Mouse (Mus musculus): ENCODE measurements around the gene Sp1. TPM values are rescaled to one million over a fixed set of nuclear protein-coding genes. Genes with fewer than 3 reads are reported as not detected.

The Sp1 gene
- total RNA-seq (2023), result 134 TPM

DNA sequence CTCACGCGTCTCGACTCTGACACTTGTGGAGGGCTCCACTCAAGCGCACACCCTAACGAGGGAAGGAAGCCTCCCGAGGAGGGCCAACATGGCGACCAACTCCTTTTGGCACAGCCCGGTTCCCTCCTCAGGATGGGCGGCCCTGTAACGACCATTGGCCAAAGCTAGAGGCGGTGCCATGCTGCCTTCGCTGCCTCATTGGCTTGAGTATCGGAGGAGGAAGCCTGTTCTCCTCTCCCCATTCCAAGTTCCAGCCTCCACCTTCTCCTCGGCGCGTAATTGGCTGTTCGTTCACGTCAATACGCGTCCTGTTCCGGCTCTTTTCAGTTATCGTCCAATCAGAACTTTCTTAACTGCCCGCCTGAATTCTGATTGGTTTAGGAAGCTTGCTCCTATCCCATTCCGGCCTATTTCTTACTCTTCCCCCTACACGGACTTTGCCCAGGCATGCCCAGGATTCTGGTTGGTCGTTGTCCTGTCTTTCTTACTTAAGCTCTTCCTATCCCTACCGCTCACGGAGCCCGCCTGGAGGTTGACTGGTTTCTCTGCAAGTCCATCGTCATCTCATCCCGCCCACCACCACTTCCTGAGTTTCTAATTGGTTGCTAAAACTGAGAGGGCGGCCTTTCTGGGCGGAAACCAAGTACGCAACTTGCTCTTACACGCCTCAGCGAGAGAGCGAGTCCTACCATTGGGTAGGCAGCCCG, at the start of gene Sp1:
Gene Sp1, plus strand, starts transcription at position 655 of the 707 bp plus-strand sequence.

GRCm38 (mm10) chr15:102366733-102367344, 39.1 kb upstream of the Sp1 start, which contains the start of gene Sp7:
Gene Sp7 (minus strand): TSS chr15:102367182.

GRCm38 (mm10) chr15:102445146-102445545, 39.2 kb downstream of the Sp1 start, which contains the start of gene Amhr2:
Gene Amhr2 (plus strand): TSS chr15:102445367.

GRCm38 (mm10) chr15:102458904-102459317, 53.0 kb downstream of the Sp1 start, which contains the start of gene Prr13:
Gene Prr13 (plus strand): TSS chr15:102459028.

GRCm38 (mm10) chr15:102470183-102470604, 64.3 kb downstream of the Sp1 start, which contains the start of gene Pcbp2:
Gene Pcbp2 (plus strand): TSS chr15:102470539.

Other genes with a start within 250 kb of the Sp1 start
- gene Zfp740, start 202.9 kb upstream of the Sp1 start, total RNA-seq (2023), result 130 TPM
- 14.5 TPM for gene Csad, start 201.4 kb upstream of the Sp1 start, total RNA-seq (2023)
- 572 TPM for gene Itgb7, start 174.2 kb upstream of the Sp1 start, total RNA-seq (2023)
- gene Rarg, start 148.6 kb upstream of the Sp1 start, total RNA-seq (2023), result 20.6 TPM
- gene Gm9918, start 135.6 kb upstream of the Sp1 start, total RNA-seq (2023), result not detected
- 28.3 TPM for gene Mfsd5, start 126.7 kb upstream of the Sp1 start, total RNA-seq (2023)
- 3.8 TPM for gene Espl1, start 109.9 kb upstream of the Sp1 start, total RNA-seq (2023)
- 483 TPM for gene Pfdn5, start 80.0 kb upstream of the Sp1 start, total RNA-seq (2023)
- gene Myg1, start 74.4 kb upstream of the Sp1 start, total RNA-seq (2023), result 52.7 TPM
- gene Aaas, start 55.4 kb upstream of the Sp1 start, total RNA-seq (2023), result 43.6 TPM
- not detected for gene Sp7, start 39.0 kb upstream of the Sp1 start, total RNA-seq (2023)
- gene Amhr2, start 39.2 kb downstream of the Sp1 start, total RNA-seq (2023), result 0.70 TPM
- gene Prr13, start 52.9 kb downstream of the Sp1 start, total RNA-seq (2023), result 54.2 TPM
- gene Pcbp2, start 64.4 kb downstream of the Sp1 start, total RNA-seq (2023), result 785 TPM
- 43.5 TPM for gene Gm10337, start 97.6 kb downstream of the Sp1 start, total RNA-seq (2023)
- 3.7 TPM for gene Map3k12, start 110.9 kb downstream of the Sp1 start, total RNA-seq (2023)
- 55.4 TPM for gene Tarbp2, start 112.0 kb downstream of the Sp1 start, total RNA-seq (2023)
- 24.7 TPM for gene Npff, start 118.8 kb downstream of the Sp1 start, total RNA-seq (2023)
- gene Gm28047, start 218.9 kb downstream of the Sp1 start, total RNA-seq (2023), result not detected
- gene Atf7, start 219.3 kb downstream of the Sp1 start, total RNA-seq (2023), result 106 TPM

Measured in CD4-positive naive resting alpha-beta T cell, adult 76 days (primary cell).